Mouse (Mus musculus): ENCODE data around the gene Mnat1.

DNA sequence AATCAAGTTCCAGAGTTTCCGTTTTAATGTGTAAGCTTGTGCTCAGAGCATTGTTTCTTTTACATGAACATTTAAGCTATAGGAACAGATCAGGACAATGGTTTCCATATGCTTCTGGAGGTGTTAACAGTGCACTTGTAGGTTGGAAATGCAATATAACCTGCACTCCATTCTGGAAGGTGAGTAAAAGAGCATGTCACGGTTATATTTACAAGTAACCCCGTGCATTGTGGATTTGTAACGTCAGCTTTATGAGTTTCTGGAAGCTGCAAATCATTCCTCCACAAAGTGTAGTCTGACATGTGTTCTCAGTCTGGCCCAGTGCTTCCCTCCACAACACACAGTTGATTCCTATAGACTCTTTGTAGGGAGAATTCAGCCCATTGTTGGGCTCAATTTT, 30.6 kb downstream of the Mnat1 start:
- TF ChIP-seq POLR2A (IDR thresholded peaks at IDR 0.05; ENCODE audit: borderline replicate concordance, extremely low read depth, low read depth, low read length), result no peak
- no peak for TF ChIP-seq CTCF (IDR thresholded peaks at IDR 0.05; ENCODE audit: insufficient read depth, low read length)
